Mouse (Mus musculus) liver, embryonic 11.5 days (tissue): Measurements from ENCODE around the gene Ugt1a10. TPM values are rescaled to one million over a fixed set of nuclear protein-coding genes. Genes with fewer than 3 reads are reported as not detected.
"Not testable (repeated sequence)": the region's sequence is repeated elsewhere in the genome, so short reads cannot be mapped to it uniquely, and the experiment has no call there.

Source experiments
- ATAC-seq: fragments of 200-750 bp; cut with Nextera tagmentation; replicated peaks from 2 replicates; pipeline ENCODE4 v1.8.0; 2017; ENCODE audit warnings: moderate number of reproducible peaks, mild to moderate bottlenecking, moderate TSS enrichment, moderate library complexity; ENCODE audit not compliant: low FRiP score
- DNase-seq: peaks from one replicate; pipeline ENCODE4 v3.0.0-alpha.2; 2017; ENCODE audit warnings: low spot score
- H3K27ac ChIP-seq: fragments of 300-500 bp; sonication (generic); 2 replicates; pipeline ENCODE4 v1.5.1; 2014; ENCODE audit warnings: mild to moderate bottlenecking, low read depth, low read length, control low read depth
- H3K27me3 ChIP-seq: fragments of 300-500 bp; sonication (generic); replicated peaks from 2 replicates; pipeline ENCODE4 v1.6.1; 2014; ENCODE audit warnings: low read length, mixed read lengths; ENCODE audit not compliant: control insufficient read depth, insufficient read depth
- H3K36me3 ChIP-seq: fragments of 300-500 bp; sonication (generic); 2 replicates; pipeline ENCODE4 v1.6.1; 2014; ENCODE audit warnings: mild to moderate bottlenecking, low read length, moderate library complexity, mixed read lengths; ENCODE audit not compliant: control insufficient read depth, insufficient read depth
- H3K4me1 ChIP-seq: fragments of 300-500 bp; sonication (generic); replicated peaks from 2 replicates; pipeline ENCODE4 v1.6.1; 2014; ENCODE audit warnings: low read length, mixed read lengths; ENCODE audit not compliant: control insufficient read depth, insufficient read depth
- H3K4me2 ChIP-seq: fragments of 300-500 bp; sonication (generic); 2 replicates; pipeline ENCODE4 v1.6.1; 2014; ENCODE audit warnings: mild to moderate bottlenecking, control low read depth, moderate library complexity
- H3K4me3 ChIP-seq: fragments of 300-500 bp; sonication (generic); 2 replicates; pipeline ENCODE4 v1.5.1; 2014; ENCODE audit warnings: low read depth, low read length, control low read depth
- H3K9ac ChIP-seq: fragments of 300-500 bp; sonication (generic); 2 replicates; pipeline ENCODE4 v1.6.1; 2014; ENCODE audit warnings: low read depth, low read length, control low read depth
- H3K9me3 ChIP-seq: fragments of 300-500 bp; sonication (generic); 2 replicates; pipeline ENCODE4 v1.6.1; 2016; ENCODE audit warnings: low read length, inconsistent platforms, mixed read lengths; ENCODE audit not compliant: control insufficient read depth
- WGBS: fragments of 180-500 bp; shearing (Covaris S2); extraction: QIAGEN DNeasy Blood & Tissue Kit; methylation state at CpG from one replicate; pipeline ENCODE4 v1.1.7; 2014; 5-methylcytosine and 5-hydroxymethylcytosine counted together
- polyA plus RNA-seq: library from polyadenylated mRNA; unstranded; fragments of >200 nt; fragmentation: Nextera tagmentation; extraction: Ambion mirVana; gene quantifications from 2 replicates; pipeline ENCODE4 v1.2.1, GENCODE M21; 2014

The Ugt1a10 gene
- polyA plus RNA-seq, 1 experiment from 2014 or later: not detected

DNA sequence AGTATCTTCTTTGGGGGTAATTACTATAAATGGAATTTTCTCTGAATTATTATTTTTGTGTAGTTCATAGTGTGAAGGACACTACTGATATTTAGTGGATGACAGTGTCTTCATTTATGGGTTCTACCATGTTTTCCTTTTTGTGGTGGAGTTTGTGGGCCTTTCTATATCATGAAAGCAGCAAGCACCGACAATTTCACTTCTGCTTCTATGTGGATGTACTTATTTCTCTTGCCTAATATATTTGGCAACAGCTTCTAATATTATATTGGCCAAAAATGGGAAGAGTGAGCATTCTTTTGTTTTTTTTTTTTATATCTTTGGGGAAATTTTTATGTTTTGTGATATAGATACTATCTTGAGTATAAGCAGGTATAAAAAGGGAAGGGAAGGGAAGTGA, 26.5 kb downstream of the Ugt1a10 start:
- no peak overlapping the region for H3K4me2 ChIP-seq
- H3K4me3 ChIP-seq: no peak overlapping the region
- ATAC-seq (no peak), DNase-seq (no peak)
- H3K27ac ChIP-seq: no peak overlapping the region
- H3K9ac ChIP-seq: no peak overlapping the region
- no peaks in the 10 kb centered on the region for H3K27me3 ChIP-seq
- 78% methylated on average over 1 of the region's 1 CpGs for whole genome bisulfite sequencing
- H3K9me3 ChIP-seq: no peaks in the 10 kb centered on the region
- no peaks in the 10 kb centered on the region for H3K36me3 ChIP-seq
- no peaks in the 10 kb centered on the region for H3K4me1 ChIP-seq

DNA sequence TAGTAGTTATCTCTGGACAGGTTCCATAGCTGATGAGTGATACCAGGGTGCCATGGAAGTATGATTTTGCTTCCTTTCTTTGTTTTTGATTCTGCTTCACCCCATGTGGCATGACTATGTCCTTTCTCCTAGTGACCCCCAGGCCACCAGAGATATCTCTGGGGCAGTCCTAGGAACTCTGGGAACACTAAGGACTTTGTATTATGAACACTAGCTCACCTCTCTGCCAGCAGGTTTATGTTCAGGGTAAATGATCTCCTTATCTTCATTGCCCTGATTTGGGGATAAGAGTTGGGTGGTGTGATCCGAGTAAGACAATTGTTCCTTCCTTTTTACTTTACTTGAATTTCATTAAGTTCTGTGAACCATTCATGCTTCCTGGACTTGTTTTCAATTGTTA, 30.9 kb downstream of the Ugt1a10 start:
- Histone ChIP-seq H3K9me3 (no peaks in the 10 kb centered on the region), H3K9ac (no peak overlapping the region), H3K27ac (no peak overlapping the region), H3K4me3 (no peak overlapping the region), H3K36me3 (no peaks in the 10 kb centered on the region), H3K4me1 (no peaks in the 10 kb centered on the region), H3K4me2 (no peak overlapping the region), H3K27me3 (no peaks in the 10 kb centered on the region)
- ATAC-seq: no peak
- no peak for DNase-seq
- WGBS: 55% methylated on average over 1 of the region's 1 CpGs

DNA sequence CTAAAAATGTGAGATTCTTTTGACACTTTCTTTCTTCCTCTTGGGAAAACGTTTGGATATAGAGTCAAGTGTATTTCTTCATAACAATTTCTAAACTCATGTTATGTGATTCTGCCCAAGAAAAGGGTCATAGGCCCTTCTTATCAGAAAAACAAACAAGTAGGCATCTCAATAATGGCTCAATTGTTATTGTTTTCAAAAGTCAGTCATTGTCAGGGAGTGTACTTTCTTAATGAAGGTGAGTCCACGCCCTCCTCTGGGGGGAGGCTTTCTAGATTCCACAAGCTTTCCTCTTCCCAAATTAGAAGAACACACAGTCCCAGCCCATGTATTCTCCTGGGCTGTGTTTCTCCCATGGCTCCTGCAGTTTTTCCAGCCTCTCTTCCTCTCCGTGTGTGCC, 32.3 kb downstream of the Ugt1a10 start, which contains the start of gene Ugt1a8:
TSS of gene Ugt1a8 (plus strand) at position 301 of the 400 bp plus-strand sequence.
- Histone ChIP-seq H3K9ac (no peak within 1 kb of the TSS), H3K27me3 (no peaks in the 10 kb centered on the region), H3K27ac (no peak within 1 kb of the TSS), H3K36me3 (no peaks in the 10 kb centered on the region), H3K4me2 (no peak within 1 kb of the TSS), H3K4me3 (no peak within 1 kb of the TSS), H3K4me1 (no peaks in the 10 kb centered on the region), H3K9me3 (no peaks in the 10 kb centered on the region)
- ATAC-seq (no peak), DNase-seq (no peak)
- 75% methylated on average over 3 of the region's 3 CpGs for WGBS

DNA sequence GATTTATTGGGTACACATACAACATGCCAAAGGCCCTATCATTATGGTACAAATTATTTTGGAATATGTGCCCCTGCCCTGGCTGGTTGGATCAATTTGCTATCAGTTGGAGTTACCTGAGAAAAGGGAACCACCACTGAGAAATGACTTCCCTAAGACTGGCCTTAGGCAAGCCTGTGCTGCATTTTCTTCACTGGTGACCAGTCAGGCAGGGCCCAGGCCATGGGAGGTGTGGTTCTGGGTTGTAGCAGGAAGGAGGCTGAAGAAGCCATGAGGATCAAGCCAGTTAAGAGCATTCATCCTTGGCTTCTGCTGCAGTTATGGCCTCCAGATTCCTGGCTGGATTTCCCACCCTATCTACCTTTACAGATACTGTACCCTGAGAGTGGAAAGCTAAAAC, 37.2 kb downstream of the Ugt1a10 start:
- DNase-seq (no peak), ATAC-seq (no peak)
- Histone ChIP-seq H3K27ac (no peak overlapping the region), H3K36me3 (no peaks in the 10 kb centered on the region), H3K4me2 (no peak overlapping the region), H3K4me3 (no peak overlapping the region), H3K4me1 (no peaks in the 10 kb centered on the region), H3K9me3 (no peaks in the 10 kb centered on the region), H3K9ac (no peak overlapping the region), H3K27me3 (no peaks in the 10 kb centered on the region)

DNA sequence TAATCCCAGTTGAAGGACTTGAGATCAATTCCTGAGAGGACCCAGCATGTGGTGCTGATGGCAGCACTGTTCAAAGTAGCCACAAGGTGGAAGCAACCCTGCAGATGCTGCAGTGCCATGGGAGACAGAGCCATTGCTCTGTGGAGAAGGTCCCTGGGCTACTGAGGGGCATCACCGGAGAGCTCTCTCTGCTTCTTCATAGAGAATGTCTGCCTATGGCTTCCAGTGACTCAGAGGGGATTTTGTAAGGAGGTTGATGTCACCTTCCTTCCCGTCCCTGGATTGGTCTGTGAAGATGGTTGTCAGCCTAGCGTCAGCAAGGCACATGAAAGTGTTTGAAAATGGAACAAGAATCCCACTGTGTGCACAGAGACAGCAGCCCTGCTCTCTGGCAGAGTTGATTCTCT, 39.1 kb downstream of the Ugt1a10 start:
- ATAC-seq, H3K4me2 ChIP-seq, H3K27me3 ChIP-seq, H3K36me3 ChIP-seq, H3K4me1 ChIP-seq, H3K4me3 ChIP-seq, DNase-seq, H3K27ac ChIP-seq, H3K9ac ChIP-seq, H3K9me3 ChIP-seq: not testable (repeated sequence)
- 56% methylated on average over 3 of the region's 3 CpGs for whole genome bisulfite sequencing

DNA sequence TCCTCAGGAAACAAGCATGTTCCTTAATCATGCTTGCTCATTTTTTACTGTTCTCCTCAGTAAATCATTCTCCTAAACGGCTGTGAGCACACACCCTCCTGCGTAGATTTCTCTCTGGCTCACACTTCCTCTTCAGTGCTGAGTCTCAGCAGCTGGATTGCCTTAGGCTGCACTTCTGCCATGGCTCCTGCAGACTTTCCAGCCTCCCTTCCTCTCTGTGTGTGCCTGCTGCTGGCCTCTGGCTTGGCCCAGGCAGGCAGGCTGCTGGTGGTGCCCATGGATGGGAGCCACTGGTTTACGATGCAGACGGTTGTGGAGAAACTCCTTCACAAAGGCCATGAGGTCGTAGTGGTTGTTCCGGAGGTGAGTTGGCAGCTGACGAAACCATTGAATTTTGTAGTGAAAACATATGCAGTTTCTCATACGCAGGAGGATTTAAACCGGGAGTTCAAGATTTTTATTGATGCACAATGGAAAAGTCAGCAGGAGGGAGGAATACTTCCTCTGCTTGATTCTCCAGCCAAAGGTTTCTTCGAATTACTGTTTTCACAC, 39.8 kb downstream of the Ugt1a10 start, which contains the start of gene Ugt1a7c:
TSS of gene Ugt1a7c (plus strand) at position 122 of the 552 bp plus-strand sequence.
- Histone ChIP-seq H3K4me2 (no peak within 1 kb of the TSS), H3K4me3 (no peak within 1 kb of the TSS), H3K9ac (no peak within 1 kb of the TSS), H3K4me1 (no peaks in the 10 kb centered on the region), H3K27me3 (no peaks in the 10 kb centered on the region), H3K9me3 (no peaks in the 10 kb centered on the region), H3K36me3 (no peaks in the 10 kb centered on the region), H3K27ac (no peak within 1 kb of the TSS)
- DNase-seq (no peak), ATAC-seq (no peak)
- 52% methylated on average over 10 of the region's 10 CpGs for WGBS

DNA sequence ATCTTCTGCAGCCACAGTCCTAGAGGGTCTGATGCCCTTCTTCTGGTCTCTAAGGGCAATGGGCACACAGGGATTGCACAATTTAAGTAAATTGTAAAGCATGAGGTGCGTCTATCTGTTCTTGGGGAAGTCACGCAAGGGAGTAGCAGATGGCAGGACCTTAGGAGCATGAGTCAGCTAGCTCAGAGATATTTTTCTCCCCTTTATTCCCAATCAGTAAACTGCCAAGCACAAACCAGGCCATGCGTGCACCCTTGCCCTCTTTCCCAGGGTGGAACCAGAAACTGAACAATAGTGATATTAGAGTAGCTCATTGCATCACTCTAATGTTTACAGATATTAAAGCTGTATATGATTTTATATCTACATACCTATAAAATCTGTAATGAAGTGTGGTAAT, 43.4 kb downstream of the Ugt1a10 start:
- not testable (repeated sequence) for H3K4me3 ChIP-seq, H3K27ac ChIP-seq, H3K9me3 ChIP-seq, H3K36me3 ChIP-seq, H3K9ac ChIP-seq, H3K4me1 ChIP-seq, DNase-seq, ATAC-seq, H3K27me3 ChIP-seq, H3K4me2 ChIP-seq
- 73% methylated on average over 3 of the region's 3 CpGs for WGBS

DNA sequence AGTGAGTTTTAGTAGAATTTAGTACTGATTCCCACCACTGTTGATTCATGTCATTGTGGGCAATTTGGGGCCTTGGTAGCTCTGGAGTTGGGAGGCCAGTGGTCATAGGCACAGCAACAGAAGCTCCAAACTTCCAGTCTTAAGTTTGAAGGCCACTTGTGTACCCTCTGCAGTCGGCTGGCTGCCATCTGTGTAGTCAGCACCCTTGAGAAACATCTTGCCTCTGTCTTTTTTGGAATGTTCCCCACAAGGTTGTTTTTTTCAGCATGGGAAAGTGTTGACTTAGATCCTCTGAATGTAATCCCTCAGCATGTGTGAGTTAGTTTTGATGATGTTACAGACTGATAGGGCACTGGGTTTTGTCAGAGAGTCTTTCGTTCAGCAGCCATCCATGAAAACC, 44.5 kb downstream of the Ugt1a10 start:
- not testable (repeated sequence) for H3K27ac ChIP-seq, ATAC-seq, H3K4me3 ChIP-seq, H3K27me3 ChIP-seq, H3K9me3 ChIP-seq, DNase-seq, H3K9ac ChIP-seq, H3K36me3 ChIP-seq, H3K4me2 ChIP-seq, H3K4me1 ChIP-seq
- 79% methylated on average over 2 of the region's 2 CpGs for WGBS

DNA sequence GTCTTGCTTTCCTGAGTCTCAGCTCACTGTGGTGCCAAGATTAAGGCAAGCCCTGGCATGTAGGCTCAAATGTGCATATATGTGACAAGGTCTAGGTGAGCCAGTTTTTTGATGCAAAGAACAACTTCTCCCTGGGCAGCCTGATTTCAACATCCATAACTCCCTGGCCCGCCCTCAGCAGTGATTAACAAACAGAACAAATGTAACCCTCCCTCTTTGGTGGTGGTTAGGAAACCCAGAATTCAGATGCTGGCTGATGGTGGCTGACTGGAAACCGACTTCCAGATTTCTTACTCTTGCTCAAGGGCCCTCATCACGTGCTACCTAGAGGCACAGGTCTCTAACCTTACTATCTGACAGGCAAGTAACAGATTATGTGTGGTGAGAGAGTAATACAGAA, 47.8 kb downstream of the Ugt1a10 start, which contains the start of gene Ugt1a6b:
TSS of gene Ugt1a6b (plus strand) at position 234 of the 400 bp plus-strand sequence.
- not testable (repeated sequence) for DNase-seq, H3K27me3 ChIP-seq, H3K9me3 ChIP-seq, ATAC-seq, H3K4me3 ChIP-seq, H3K9ac ChIP-seq, H3K36me3 ChIP-seq, H3K4me1 ChIP-seq, H3K27ac ChIP-seq, H3K4me2 ChIP-seq
- 22% methylated on average over 3 of the region's 3 CpGs for WGBS
